Mouse (Mus musculus) brain, embryonic 14.5 days (tissue): ENCODE data around the gene Ssh3.

Experiments used
- CTCF ChIP-seq: fragments of 200-500 bp; IDR thresholded peaks from 2 replicates; pipeline ENCODE4 v1.5.1; 2012; ENCODE audit warnings: inconsistent platforms, mild to moderate bottlenecking, moderate library complexity, borderline replicate concordance; ENCODE audit not compliant: insufficient read depth, insufficient read length; ENCODE audit errors: extremely low read depth
- POLR2A ChIP-seq: fragments of 200-500 bp; IDR thresholded peaks from 2 replicates; pipeline ENCODE4 v1.6.1; 2012; ENCODE audit warnings: mild to moderate bottlenecking, inconsistent platforms, borderline replicate concordance; ENCODE audit not compliant: poor library complexity, insufficient read depth, insufficient read length, severe bottlenecking; ENCODE audit errors: extremely low read depth

DNA sequence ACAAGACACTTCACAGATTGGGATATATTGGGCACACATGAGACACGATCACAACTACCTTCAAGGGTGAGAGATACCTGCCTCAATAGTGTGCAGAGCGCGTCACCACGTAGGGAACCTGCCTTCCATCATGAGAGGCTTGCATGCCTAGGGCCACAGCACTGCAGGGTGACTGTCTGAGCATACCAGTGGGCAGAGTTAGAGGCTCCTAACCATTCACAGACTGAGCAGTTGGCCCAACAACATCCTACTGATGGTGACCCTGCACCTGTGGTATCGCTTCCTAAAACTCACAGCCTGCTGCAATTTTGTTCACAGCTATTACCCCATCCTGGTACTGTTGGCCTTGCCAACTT lies 34.6 kb upstream of the Ssh3 start:
- TF ChIP-seq POLR2A (no peak), CTCF (no peak)
